Mouse (Mus musculus) A20 (cell line): ENCODE results near the gene 2610044O15Rik8.
A peak's percentile ranks its signal among the peaks of the same experiment; 100 is the strongest.

ENCODE experiments used
- DNase-seq: peaks from one replicate; pipeline ENCODE4 v3.0.0-alpha.2; 2011; ENCODE audit warnings: low read depth, low spot score

2610044O15Rik8 gene

GRCm38 (mm10) chr8:129234027-129234733, at the start of gene 2610044O15Rik8:
Gene 2610044O15Rik8, minus strand, starts transcription at chr8:129234406.
- peak; percentile 94 for DNase-seq

DNA sequence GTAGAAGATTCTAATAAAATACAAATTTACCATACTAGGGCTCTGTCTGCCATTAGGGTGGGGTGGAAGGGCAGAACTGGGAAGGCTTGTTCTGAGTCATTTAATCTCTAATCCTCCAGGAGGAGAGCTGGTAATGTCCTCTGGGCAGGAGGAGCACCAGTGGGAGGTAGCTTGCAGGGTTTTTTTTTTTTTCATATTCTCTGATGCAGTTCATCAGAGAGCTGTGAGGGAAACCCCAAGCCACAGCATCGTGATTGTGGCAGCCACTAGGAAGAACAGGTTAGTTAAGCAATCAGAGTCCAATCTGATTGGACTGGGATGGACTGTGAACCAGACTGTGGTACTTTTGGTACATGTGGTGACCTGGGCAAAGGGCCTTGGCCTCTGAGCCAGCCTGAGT, 31.7 kb upstream of the 2610044O15Rik8 start:
- DNase-seq, result no peak

GRCm38 (mm10) chr8:129264296-129264695, 30.1 kb upstream of the 2610044O15Rik8 start:
- DNase-seq, result peak; percentile 36

GRCm38 (mm10) chr8:129263211-129263927, 29.2 kb upstream of the 2610044O15Rik8 start:
- DNase-seq, result peak; percentile 85

GRCm38 (mm10) chr8:129233664-129234026, 561 bp downstream of the 2610044O15Rik8 start:
- no peak for DNase-seq
